Mouse (Mus musculus) midbrain, embryonic 12.5 days (tissue): ENCODE measurements around the gene Lrrc4c. TPM values are rescaled to one million over a fixed set of nuclear protein-coding genes. Genes with fewer than 3 reads are reported as not detected.

Experiments
- ATAC-seq: fragments of 200-750 bp; cut with Nextera tagmentation; 2 replicates; pipeline ENCODE4 v1.8.0; 2017; ENCODE audit warnings: low read depth, moderate TSS enrichment, moderate library complexity; ENCODE audit not compliant: low FRiP score
- H3K27ac ChIP-seq: fragments of 300-500 bp; sonication (generic); replicated peaks from 2 replicates; pipeline ENCODE4 v1.5.1; 2016; ENCODE audit warnings: mild to moderate bottlenecking
- H3K27me3 ChIP-seq: fragments of 300-500 bp; sonication (generic); 2 replicates; pipeline ENCODE4 v1.6.1; 2016; ENCODE audit warnings: mild to moderate bottlenecking
- H3K36me3 ChIP-seq: fragments of 300-500 bp; sonication (generic); 2 replicates; pipeline ENCODE4 v1.6.1; 2016
- H3K4me1 ChIP-seq: fragments of 300-500 bp; sonication (generic); 2 replicates; pipeline ENCODE4 v1.6.1; 2016
- H3K4me2 ChIP-seq: fragments of 300-500 bp; sonication (generic); replicated peaks from 2 replicates; pipeline ENCODE4 v1.6.1; 2016; ENCODE audit warnings: mild to moderate bottlenecking, moderate library complexity
- H3K4me3 ChIP-seq: fragments of 300-500 bp; sonication (generic); 2 replicates; pipeline ENCODE4 v1.5.1; 2016; ENCODE audit warnings: mild to moderate bottlenecking
- H3K9ac ChIP-seq: fragments of 300-500 bp; sonication (generic); replicated peaks from 2 replicates; pipeline ENCODE4 v1.6.1; 2016; ENCODE audit warnings: mild to moderate bottlenecking, moderate library complexity
- H3K9me3 ChIP-seq: fragments of 300-500 bp; sonication (generic); 2 replicates; pipeline ENCODE4 v1.6.1; 2016; ENCODE audit warnings: mild to moderate bottlenecking
- WGBS: fragments of 180-500 bp; shearing (Covaris S2); methylation state at CpG from one replicate; pipeline ENCODE4 v1.1.7; 2016; 5-methylcytosine and 5-hydroxymethylcytosine counted together
- polyA plus RNA-seq: library from polyadenylated mRNA; unstranded; fragments of >200 nt; fragmentation: Nextera tagmentation; extraction: Ambion mirVana; gene quantifications from 2 replicates; pipeline ENCODE4 v1.2.1, GENCODE M21; 2016

The Lrrc4c gene
- polyA plus RNA-seq, 1 experiment from 2014 or later = 7.5 TPM

GRCm38 (mm10) chr2:97466243-97466793, 1148.3 kb downstream of the Lrrc4c start:
- peak overlapping the region; percentile 86 for H3K27ac ChIP-seq
- H3K4me3 ChIP-seq = peak overlapping the region; percentile 51
- H3K4me2 ChIP-seq = peak overlapping the region; percentile 76
- no peaks in the 10 kb centered on the region for H3K9me3 ChIP-seq
- H3K9ac ChIP-seq = peak overlapping the region; percentile 55
- no peaks in the 10 kb centered on the region for H3K27me3 ChIP-seq
- H3K4me1 ChIP-seq = peaks cover 5% of the 10 kb centered on the region; the same call in 1 of the 2 replicates
- peak; percentile 93 for ATAC-seq
- H3K36me3 ChIP-seq = no peaks in the 10 kb centered on the region
- under 1% methylated on average over 25 of the region's 25 CpGs for WGBS

GRCm38 (mm10) chr2:97467031-97467549, 1149.1 kb downstream of the Lrrc4c start:
- Histone ChIP-seq H3K27ac (peak overlapping the region; percentile 86), H3K9me3 (no peaks in the 10 kb centered on the region), H3K4me3 (peak overlapping the region; percentile 51), H3K27me3 (no peaks in the 10 kb centered on the region), H3K4me1 (peaks cover 5% of the 10 kb centered on the region; the same call in 1 of the 2 replicates), H3K4me2 (peak overlapping the region; percentile 76), H3K9ac (peak overlapping the region; percentile 55), H3K36me3 (no peaks in the 10 kb centered on the region)
- 1% methylated on average over 26 of the region's 26 CpGs for WGBS
- ATAC-seq = peak; percentile 82

- WGBS = 11% methylated on average over 8 of the region's 8 CpGs
- ATAC-seq = no peak
- peak overlapping the region; percentile 51 for H3K4me3 ChIP-seq
- peak overlapping the region; percentile 86; the same call in 1 of the 2 replicates for H3K27ac ChIP-seq
- no peaks in the 10 kb centered on the region for H3K9me3 ChIP-seq
- peak overlapping the region; percentile 76 for H3K4me2 ChIP-seq
- peak overlapping the region; percentile 37; the same call in 1 of the 2 replicates for H3K9ac ChIP-seq
- no peaks in the 10 kb centered on the region for H3K36me3 ChIP-seq
- peaks cover 5% of the 10 kb centered on the region; the same call in 1 of the 2 replicates for H3K4me1 ChIP-seq
- no peaks in the 10 kb centered on the region for H3K27me3 ChIP-seq
Measured at GRCm38 (mm10) chr2:97467664-97468063, 1149.7 kb downstream of the Lrrc4c start.

GRCm38 (mm10) chr2:97468372-97468771, 1150.4 kb downstream of the Lrrc4c start:
- H3K4me1 ChIP-seq = peaks cover 5% of the 10 kb centered on the region; the same call in 1 of the 2 replicates
- peak overlapping the region; percentile 7; the same call in 1 of the 2 replicates for H3K9ac ChIP-seq
- H3K27ac ChIP-seq = no peak overlapping the region
- H3K27me3 ChIP-seq = no peaks in the 10 kb centered on the region
- WGBS = 14% methylated on average over 5 of the region's 5 CpGs
- ATAC-seq = no peak
- H3K4me2 ChIP-seq = peak overlapping the region; percentile 76
- no peaks in the 10 kb centered on the region for H3K36me3 ChIP-seq
- peak overlapping the region; percentile 51 for H3K4me3 ChIP-seq
- no peaks in the 10 kb centered on the region for H3K9me3 ChIP-seq

- 56% methylated on average over 2 of the region's 2 CpGs for WGBS
- H3K27me3 ChIP-seq = no peaks in the 10 kb centered on the region
- H3K4me2 ChIP-seq = peak overlapping the region; percentile 76
- no peaks in the 10 kb centered on the region for H3K9me3 ChIP-seq
- peaks cover 5% of the 10 kb centered on the region; the same call in 1 of the 2 replicates for H3K4me1 ChIP-seq
- no peaks in the 10 kb centered on the region for H3K36me3 ChIP-seq
- no peak overlapping the region for H3K9ac ChIP-seq
- peak overlapping the region; percentile 51 for H3K4me3 ChIP-seq
- no peak overlapping the region for H3K27ac ChIP-seq
- no peak for ATAC-seq
Measured at GRCm38 (mm10) chr2:97469396-97469795, 1151.4 kb downstream of the Lrrc4c start.

- WGBS = 41% methylated on average over 10 of the region's 10 CpGs
- Histone ChIP-seq H3K27me3 (no peaks in the 10 kb centered on the region), H3K36me3 (no peaks in the 10 kb centered on the region), H3K4me1 (peaks cover 14% of the 10 kb centered on the region), H3K27ac (peak overlapping the region; percentile 49), H3K9me3 (no peaks in the 10 kb centered on the region), H3K4me2 (peak overlapping the region; percentile 18), H3K4me3 (no peak overlapping the region), H3K9ac (no peak overlapping the region)
- ATAC-seq = peak; percentile 93
Measured at GRCm38 (mm10) chr2:97478175-97478924, 1160.4 kb downstream of the Lrrc4c start.

- 75% methylated on average over 4 of the region's 4 CpGs for WGBS
- Histone ChIP-seq H3K4me3 (no peak overlapping the region), H3K4me1 (peaks cover 14% of the 10 kb centered on the region), H3K4me2 (no peak overlapping the region), H3K36me3 (no peaks in the 10 kb centered on the region), H3K9ac (no peak overlapping the region), H3K27ac (peak overlapping the region; percentile 49), H3K9me3 (no peaks in the 10 kb centered on the region), H3K27me3 (no peaks in the 10 kb centered on the region)
- peak; percentile 63 for ATAC-seq
Measured at GRCm38 (mm10) chr2:97478925-97479298, 1160.9 kb downstream of the Lrrc4c start.

- ATAC-seq = no peak
- H3K36me3 ChIP-seq = no peaks in the 10 kb centered on the region
- 53% methylated on average over 1 of the region's 1 CpGs for WGBS
- H3K27ac ChIP-seq = no peak overlapping the region
- no peaks in the 10 kb centered on the region for H3K4me1 ChIP-seq
- H3K4me2 ChIP-seq = no peak overlapping the region
- no peaks in the 10 kb centered on the region for H3K9me3 ChIP-seq
- no peak overlapping the region for H3K9ac ChIP-seq
- H3K4me3 ChIP-seq = no peak overlapping the region
- H3K27me3 ChIP-seq = no peaks in the 10 kb centered on the region
Measured at GRCm38 (mm10) chr2:97484990-97485389, 1167.0 kb downstream of the Lrrc4c start.

GRCm38 (mm10) chr2:97485609-97486008, 1167.6 kb downstream of the Lrrc4c start:
- WGBS = 71% methylated on average over 2 of the region's 2 CpGs

GRCm38 (mm10) chr2:97487567-97487966, 1169.6 kb downstream of the Lrrc4c start:
- no peak overlapping the region for H3K4me2 ChIP-seq
- no peaks in the 10 kb centered on the region for H3K36me3 ChIP-seq
- H3K4me3 ChIP-seq = no peak overlapping the region
- no peaks in the 10 kb centered on the region for H3K27me3 ChIP-seq
- ATAC-seq = no peak
- no peak overlapping the region for H3K27ac ChIP-seq
- no peaks in the 10 kb centered on the region for H3K9me3 ChIP-seq
- H3K4me1 ChIP-seq = no peaks in the 10 kb centered on the region
- 56% methylated on average over 5 of the region's 5 CpGs for WGBS
- H3K9ac ChIP-seq = no peak overlapping the region

More at GRCm38 (mm10) chr2:97485609-97486008, 1167.6 kb downstream of the Lrrc4c start:
- H3K27ac ChIP-seq = no peak overlapping the region
- H3K4me1 ChIP-seq = no peaks in the 10 kb centered on the region
- no peak overlapping the region for H3K4me2 ChIP-seq
- no peaks in the 10 kb centered on the region for H3K36me3 ChIP-seq
- no peak overlapping the region for H3K4me3 ChIP-seq
- no peak for ATAC-seq
- H3K9me3 ChIP-seq = no peaks in the 10 kb centered on the region
- H3K27me3 ChIP-seq = no peaks in the 10 kb centered on the region
- H3K9ac ChIP-seq = no peak overlapping the region

- Histone ChIP-seq H3K4me2 (no peak overlapping the region), H3K4me3 (no peak overlapping the region), H3K36me3 (no peaks in the 10 kb centered on the region), H3K27ac (no peak overlapping the region), H3K27me3 (no peaks in the 10 kb centered on the region), H3K9ac (no peak overlapping the region), H3K4me1 (no peaks in the 10 kb centered on the region), H3K9me3 (no peaks in the 10 kb centered on the region)
- ATAC-seq = no peak
Measured at GRCm38 (mm10) chr2:97497069-97497468, 1179.1 kb downstream of the Lrrc4c start.

- H3K9ac ChIP-seq = no peak overlapping the region
- H3K27ac ChIP-seq = no peak overlapping the region
- no peaks in the 10 kb centered on the region for H3K27me3 ChIP-seq
- H3K4me2 ChIP-seq = no peak overlapping the region
- H3K4me1 ChIP-seq = no peaks in the 10 kb centered on the region
- no peak overlapping the region for H3K4me3 ChIP-seq
- 93% methylated on average over 1 of the region's 1 CpGs for WGBS
- H3K9me3 ChIP-seq = no peaks in the 10 kb centered on the region
- no peaks in the 10 kb centered on the region for H3K36me3 ChIP-seq
- no peak for ATAC-seq
Measured at GRCm38 (mm10) chr2:97502501-97502900, 1184.5 kb downstream of the Lrrc4c start.
